Mouse (Mus musculus): ENCODE results near the gene Foxp1. TPM values are rescaled to one million over a fixed set of nuclear protein-coding genes. Genes with fewer than 3 reads are reported as not detected.

The Foxp1 gene
- polyA plus RNA-seq, 1 experiment, result 162 TPM

- H3K27ac ChIP-seq (ENCODE audit: insufficient read depth, low read length), result no peak overlapping the region
- TF ChIP-seq CTCF (IDR thresholded peaks at IDR 0.05; ENCODE audit: extremely low read depth, insufficient read depth, insufficient read length, insufficient replicate concordance), result no peak
- TF ChIP-seq POLR2A (IDR thresholded peaks at IDR 0.05; ENCODE audit: low read depth, low read length), result no peak
- no peak for DNase-seq (ENCODE audit: low read depth in 1 of 2, low spot score in 2 of 2)
These were observed 428.7 kb downstream of the Foxp1 start for GRCm38 (mm10) chr6:99093856-99094255.

GRCm38 (mm10) chr6:99093208-99093607, 429.3 kb downstream of the Foxp1 start:
- no peak overlapping the region for H3K4me3 ChIP-seq (ENCODE audit: extremely low read depth, insufficient read depth, insufficient read length)
- H3K27ac ChIP-seq (ENCODE audit: insufficient read depth, low read length), result no peak overlapping the region
- H3K4me1 ChIP-seq (ENCODE audit: control insufficient read depth, insufficient read depth, insufficient read length), result peaks cover 8% of the 10 kb centered on the region; the same call in 1 of the 2 replicates
- 81% methylated on average over 5 of the region's 5 CpGs for WGBS
- peaks cover 6% of the 10 kb centered on the region; the same call in 1 of the 2 replicates for H3K36me3 ChIP-seq (ENCODE audit: control insufficient read depth, insufficient read depth, low read length)
- H3K27me3 ChIP-seq (ENCODE audit: control insufficient read depth, insufficient read depth, low read length), result no peaks in the 10 kb centered on the region
- TF ChIP-seq CTCF (IDR thresholded peaks at IDR 0.05; ENCODE audit: extremely low read depth, insufficient read depth, insufficient read length, insufficient replicate concordance), result no peak
- TF ChIP-seq POLR2A (IDR thresholded peaks at IDR 0.05; ENCODE audit: low read depth, low read length), result no peak
- DNase-seq (ENCODE audit: low read depth in 1 of 2, low spot score in 2 of 2), result no peak

More at GRCm38 (mm10) chr6:99093856-99094255, 428.7 kb downstream of the Foxp1 start:
- Histone ChIP-seq H3K36me3 (ENCODE audit: control insufficient read depth, insufficient read depth, low read length) (peaks cover 5% of the 10 kb centered on the region; the same call in 1 of the 2 replicates), H3K27me3 (ENCODE audit: control insufficient read depth, insufficient read depth, low read length) (no peaks in the 10 kb centered on the region), H3K4me1 (ENCODE audit: control insufficient read depth, insufficient read depth, insufficient read length) (peaks cover 8% of the 10 kb centered on the region; the same call in 1 of the 2 replicates), H3K4me3 (ENCODE audit: extremely low read depth, insufficient read depth, insufficient read length) (0 out of 2 replicates have a peak overlapping the region, but pooled peaks have one; percentile 9)
- 64% methylated on average over 2 of the region's 2 CpGs for WGBS

DNA sequence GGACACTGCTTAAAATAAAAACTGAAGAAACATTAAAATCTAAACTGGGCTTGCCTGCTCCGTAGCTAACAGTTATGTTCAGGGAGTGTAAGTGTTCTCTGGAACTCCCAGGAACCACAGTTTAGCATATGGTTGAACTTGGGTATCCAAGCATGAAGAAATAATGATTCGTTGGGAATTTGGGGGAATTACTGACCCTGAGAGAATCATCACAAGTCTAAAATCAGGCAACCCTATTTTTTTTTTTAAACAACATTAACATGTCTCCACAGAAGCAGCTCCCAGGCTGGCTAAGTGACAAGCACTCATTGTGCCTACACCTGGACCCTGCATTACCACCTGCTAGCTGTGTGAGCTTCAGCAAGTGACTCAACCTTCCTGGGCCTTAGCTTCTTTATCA, 430.7 kb downstream of the Foxp1 start:
- peaks cover 12% of the 10 kb centered on the region for H3K36me3 ChIP-seq (ENCODE audit: control insufficient read depth, insufficient read depth, low read length)
- TF ChIP-seq POLR2A (IDR thresholded peaks at IDR 0.05; ENCODE audit: low read depth, low read length) (no peak), CTCF (IDR thresholded peaks at IDR 0.05; ENCODE audit: extremely low read depth, insufficient read depth, insufficient read length, insufficient replicate concordance) (no peak)
- no peak overlapping the region for H3K4me3 ChIP-seq (ENCODE audit: extremely low read depth, insufficient read depth, insufficient read length)
- H3K27ac ChIP-seq (ENCODE audit: insufficient read depth, low read length), result no peak overlapping the region
- 78% methylated on average over 2 of the region's 2 CpGs for WGBS
- H3K4me1 ChIP-seq (ENCODE audit: control insufficient read depth, insufficient read depth, insufficient read length), result peaks cover 4% of the 10 kb centered on the region; the same call in 1 of the 2 replicates
- no peak for DNase-seq (ENCODE audit: low read depth in 1 of 2, low spot score in 2 of 2)
- H3K27me3 ChIP-seq (ENCODE audit: control insufficient read depth, insufficient read depth, low read length), result no peaks in the 10 kb centered on the region

DNA sequence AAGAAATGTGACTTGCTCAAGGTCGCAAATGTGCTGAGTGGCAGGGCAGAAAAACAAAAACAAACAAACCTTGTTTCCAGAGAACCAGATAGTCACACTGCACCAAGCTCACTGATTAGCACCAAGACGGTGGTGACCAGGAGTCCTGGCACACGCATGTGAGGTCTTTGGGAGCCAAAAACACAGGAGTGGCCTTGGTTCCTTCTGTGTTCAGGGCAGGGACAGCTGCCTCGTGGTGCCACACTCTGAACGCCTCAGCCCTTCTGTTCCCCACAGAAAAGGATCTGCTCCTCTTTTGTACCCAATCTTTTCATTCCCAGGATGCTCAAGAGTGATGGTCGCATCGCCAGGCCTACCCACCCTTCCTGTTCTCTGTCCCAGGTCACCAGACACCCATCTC, 434.9 kb downstream of the Foxp1 start:
- Histone ChIP-seq H3K4me1 (ENCODE audit: control insufficient read depth, insufficient read depth, insufficient read length) (no peaks in the 10 kb centered on the region; the same call in 1 of the 2 replicates), H3K4me3 (ENCODE audit: extremely low read depth, insufficient read depth, insufficient read length) (no peak overlapping the region), H3K36me3 (ENCODE audit: control insufficient read depth, insufficient read depth, low read length) (peaks cover 13% of the 10 kb centered on the region; the same call in 1 of the 2 replicates), H3K27me3 (ENCODE audit: control insufficient read depth, insufficient read depth, low read length) (no peaks in the 10 kb centered on the region), H3K27ac (ENCODE audit: insufficient read depth, low read length) (no peak overlapping the region)
- TF ChIP-seq CTCF (IDR thresholded peaks at IDR 0.05; ENCODE audit: extremely low read depth, insufficient read depth, insufficient read length, insufficient replicate concordance) (no peak), POLR2A (IDR thresholded peaks at IDR 0.05; ENCODE audit: low read depth, low read length) (no peak)
- WGBS, result 89% methylated on average over 7 of the region's 7 CpGs
- no peak for DNase-seq (ENCODE audit: low read depth in 1 of 2, low spot score in 2 of 2)

DNA sequence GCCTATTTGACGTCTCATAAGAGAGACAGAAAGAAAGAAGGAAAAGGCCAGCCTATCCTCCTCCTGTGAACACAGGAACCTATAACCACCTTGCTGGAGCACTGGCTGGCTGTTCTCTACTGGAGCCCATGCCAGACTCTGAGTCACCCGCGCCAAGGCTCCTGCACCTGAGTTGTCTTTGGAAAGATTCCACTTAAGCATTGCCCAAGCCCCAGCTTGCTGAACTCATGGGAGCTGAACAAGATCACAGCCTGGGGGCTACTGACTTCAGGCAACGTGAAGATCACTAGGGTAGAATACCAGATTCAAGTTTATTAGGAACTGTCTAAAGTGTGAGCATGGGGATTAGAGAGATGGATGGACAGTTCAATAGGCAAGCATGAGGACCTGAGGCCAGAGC, 437.6 kb downstream of the Foxp1 start:
- no peaks in the 10 kb centered on the region for H3K4me1 ChIP-seq (ENCODE audit: control insufficient read depth, insufficient read depth, insufficient read length)
- TF ChIP-seq CTCF (IDR thresholded peaks at IDR 0.05; ENCODE audit: extremely low read depth, insufficient read depth, insufficient read length, insufficient replicate concordance) (no peak), POLR2A (IDR thresholded peaks at IDR 0.05; ENCODE audit: low read depth, low read length) (no peak)
- no peak for DNase-seq (ENCODE audit: low read depth in 1 of 2, low spot score in 2 of 2)
- H3K36me3 ChIP-seq (ENCODE audit: control insufficient read depth, insufficient read depth, low read length), result peaks cover 13% of the 10 kb centered on the region; the same call in 1 of the 2 replicates
- 90% methylated on average over 4 of the region's 4 CpGs for WGBS
- no peak overlapping the region for H3K4me3 ChIP-seq (ENCODE audit: extremely low read depth, insufficient read depth, insufficient read length)
- H3K27me3 ChIP-seq (ENCODE audit: control insufficient read depth, insufficient read depth, low read length), result no peaks in the 10 kb centered on the region
- H3K27ac ChIP-seq (ENCODE audit: insufficient read depth, low read length), result no peak overlapping the region

DNA sequence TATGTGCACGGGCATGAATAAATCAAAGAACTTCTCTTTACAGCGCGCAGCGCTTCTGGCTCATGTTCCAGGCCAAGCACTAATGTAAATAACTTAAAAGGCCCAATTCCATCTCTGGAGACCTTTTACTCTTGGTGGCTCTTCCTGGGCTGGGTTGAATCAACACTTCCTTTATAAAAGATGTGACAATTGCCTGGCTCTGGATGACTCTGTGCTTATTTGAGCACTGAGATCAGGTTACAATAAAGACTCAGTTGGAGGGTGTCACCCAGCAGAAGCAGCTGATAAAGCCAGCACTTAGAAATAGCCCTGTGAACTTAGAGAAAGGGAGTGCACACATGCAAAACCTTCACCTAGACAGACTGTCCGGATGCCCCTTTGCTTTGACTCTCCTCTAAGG, 441.3 kb downstream of the Foxp1 start:
- no peak overlapping the region for H3K27ac ChIP-seq (ENCODE audit: insufficient read depth, low read length)
- peaks cover 7% of the 10 kb centered on the region for H3K36me3 ChIP-seq (ENCODE audit: control insufficient read depth, insufficient read depth, low read length)
- H3K4me3 ChIP-seq (ENCODE audit: extremely low read depth, insufficient read depth, insufficient read length), result no peak overlapping the region
- DNase-seq (ENCODE audit: low read depth in 1 of 2, low spot score in 2 of 2), result no peak
- H3K27me3 ChIP-seq (ENCODE audit: control insufficient read depth, insufficient read depth, low read length), result no peaks in the 10 kb centered on the region
- H3K4me1 ChIP-seq (ENCODE audit: control insufficient read depth, insufficient read depth, insufficient read length), result no peaks in the 10 kb centered on the region; the same call in 1 of the 2 replicates
- 67% methylated on average over 5 of the region's 5 CpGs for WGBS
- no peak for TF ChIP-seq CTCF (IDR thresholded peaks at IDR 0.05; ENCODE audit: extremely low read depth, insufficient read depth, insufficient read length, insufficient replicate concordance)
- no peak for TF ChIP-seq POLR2A (IDR thresholded peaks at IDR 0.05; ENCODE audit: low read depth, low read length)

DNA sequence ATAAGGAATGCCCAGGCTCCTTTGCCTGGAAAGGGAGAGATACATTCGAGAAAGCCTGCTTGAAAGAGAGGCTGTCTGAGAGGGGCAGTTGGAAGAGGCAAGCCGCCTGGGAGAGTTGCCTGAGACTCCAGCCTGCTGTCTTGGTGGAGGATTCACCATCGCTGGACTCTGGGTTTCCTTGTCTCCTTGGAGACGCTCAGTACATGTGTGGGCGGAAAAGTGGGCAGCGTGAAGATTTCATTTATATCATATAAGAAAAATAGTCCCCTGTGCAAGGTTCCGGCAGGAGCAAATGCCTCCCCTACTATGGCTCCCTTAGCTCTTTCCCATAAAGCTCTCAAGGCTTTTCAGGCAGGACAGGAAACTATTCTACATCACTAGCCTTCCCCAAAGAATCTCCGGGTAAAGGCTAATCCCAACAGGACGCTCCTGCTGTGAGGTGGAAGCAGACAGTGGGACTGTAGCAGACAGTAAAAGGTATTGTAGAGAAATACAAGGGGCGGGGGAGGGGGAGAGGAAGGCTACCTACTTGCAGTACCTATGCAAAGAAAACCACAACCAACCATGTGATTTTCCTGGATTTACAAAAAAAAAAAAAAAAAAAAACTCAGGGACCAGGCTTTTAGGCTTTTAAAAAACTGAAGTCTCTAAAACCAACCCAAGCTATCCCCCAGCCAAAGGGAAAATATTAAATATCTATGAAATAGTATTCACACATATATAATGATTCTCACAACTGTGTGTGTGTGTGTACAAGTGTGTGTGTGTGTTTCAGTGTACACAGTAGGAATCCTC, 443.3 kb downstream of the Foxp1 start:
- H3K27me3 ChIP-seq (ENCODE audit: control insufficient read depth, insufficient read depth, low read length), result no peaks in the 10 kb centered on the region
- no peak overlapping the region for H3K4me3 ChIP-seq (ENCODE audit: extremely low read depth, insufficient read depth, insufficient read length)
- 93% methylated on average over 10 of the region's 10 CpGs for WGBS

More for the DNA sequence above, 443.3 kb downstream of the Foxp1 start:
- DNase-seq (ENCODE audit: low read depth in 1 of 2, low spot score in 2 of 2), result no peak
- peaks cover 27% of the 10 kb centered on the region for H3K36me3 ChIP-seq (ENCODE audit: control insufficient read depth, insufficient read depth, low read length)
- TF ChIP-seq CTCF (IDR thresholded peaks at IDR 0.05; ENCODE audit: extremely low read depth, insufficient read depth, insufficient read length, insufficient replicate concordance) (no peak), POLR2A (IDR thresholded peaks at IDR 0.05; ENCODE audit: low read depth, low read length) (no peak)
- H3K27ac ChIP-seq (ENCODE audit: insufficient read depth, low read length), result no peak overlapping the region
- no peaks in the 10 kb centered on the region; the same call in 1 of the 2 replicates for H3K4me1 ChIP-seq (ENCODE audit: control insufficient read depth, insufficient read depth, insufficient read length)
